Mouse (Mus musculus): Measurements from ENCODE around the gene Hyal2. TPM values are rescaled to one million over a fixed set of nuclear protein-coding genes. Genes with fewer than 3 reads are reported as not detected.
A peak's percentile ranks its signal among the peaks of the same experiment; 100 is the strongest.

The Hyal2 gene
- polyA plus RNA-seq, 1 experiment from 2014 or later: 53.9 TPM

- peaks cover 15% of the 10 kb centered on the region for H3K36me3 ChIP-seq (replicated peaks; ENCODE audit: insufficient read depth, low read length)
- peaks cover 27% of the 10 kb centered on the region for H3K4me1 ChIP-seq (ENCODE audit: insufficient read depth)
- under 1% methylated on average over 48 of the region's 48 CpGs for WGBS (ENCODE audit: insufficient replicate concordance)
- H3K27me3 ChIP-seq (ENCODE audit: insufficient read depth, low read length): 0 out of 2 replicates have a peak, but pooled peaks cover 3% of the 10 kb centered on the region
- peak within 1 kb of the TSS; percentile 97 for H3K4me2 ChIP-seq (ENCODE audit: low read depth, low read length)
- peak within 1 kb of the TSS; percentile 70 for H3K4me3 ChIP-seq (ENCODE audit: low read depth, low read length)
- peak within 1 kb of the TSS; percentile 79 for H3K27ac ChIP-seq (ENCODE audit: low read depth)
- H3K9ac ChIP-seq (replicated peaks): peak within 1 kb of the TSS; percentile 91
- ATAC-seq (peak; percentile 97), DNase-seq (peak; percentile 91)
- no peaks in the 10 kb centered on the region for H3K9me3 ChIP-seq (ENCODE audit: low read length)
- TF ChIP-seq EP300 (IDR thresholded peaks at IDR 0.05; ENCODE audit: low read depth) (no peak), CTCF (IDR thresholded peaks at IDR 0.05; ENCODE audit: low read depth) (peak; percentile 48; the same call in 1 of the 2 replicates)
Observed at GRCm38 (mm10) chr9:107533791-107534407, 33.8 kb upstream of the Hyal2 start, which contains the start of gene Tmem115. TSS of gene Tmem115 (plus strand) at chr9:107533945.

GRCm38 (mm10) chr9:107534408-107535202 lies 33.1 kb upstream of the Hyal2 start:
- H3K9ac ChIP-seq (replicated peaks): peak overlapping the region; percentile 91
- H3K27me3 ChIP-seq (ENCODE audit: insufficient read depth, low read length): no peaks in the 10 kb centered on the region
- TF ChIP-seq EP300 (IDR thresholded peaks at IDR 0.05; ENCODE audit: low read depth): no peak
- no peak for TF ChIP-seq CTCF (IDR thresholded peaks at IDR 0.05; ENCODE audit: low read depth)
- H3K4me3 ChIP-seq (ENCODE audit: low read depth, low read length): peak overlapping the region; percentile 70
- DNase-seq (peak; percentile 59), ATAC-seq (peak; percentile 12; the same call in 1 of the 2 replicates)
- peaks cover 27% of the 10 kb centered on the region for H3K4me1 ChIP-seq (ENCODE audit: insufficient read depth)
- H3K36me3 ChIP-seq (replicated peaks; ENCODE audit: insufficient read depth, low read length): peaks cover 21% of the 10 kb centered on the region
- no peaks in the 10 kb centered on the region for H3K9me3 ChIP-seq (ENCODE audit: low read length)
- peak overlapping the region; percentile 79 for H3K27ac ChIP-seq (ENCODE audit: low read depth)
- WGBS (ENCODE audit: insufficient replicate concordance): 0% methylated on average over 40 of the region's 40 CpGs
- peak overlapping the region; percentile 97 for H3K4me2 ChIP-seq (ENCODE audit: low read depth, low read length)

- no peak overlapping the region for H3K4me2 ChIP-seq (ENCODE audit: low read depth, low read length)
- 91% methylated on average over 7 of the region's 7 CpGs for WGBS (ENCODE audit: insufficient replicate concordance)
- peaks cover 45% of the 10 kb centered on the region for H3K4me1 ChIP-seq (ENCODE audit: insufficient read depth)
- H3K27me3 ChIP-seq (ENCODE audit: insufficient read depth, low read length): no peaks in the 10 kb centered on the region
- H3K9me3 ChIP-seq (ENCODE audit: low read length): no peaks in the 10 kb centered on the region
- peaks cover 27% of the 10 kb centered on the region for H3K36me3 ChIP-seq (replicated peaks; ENCODE audit: insufficient read depth, low read length)
- ATAC-seq: no peak
- no peak overlapping the region for H3K4me3 ChIP-seq (ENCODE audit: low read depth, low read length)
- no peak overlapping the region for H3K9ac ChIP-seq (replicated peaks)
- no peak overlapping the region for H3K27ac ChIP-seq (ENCODE audit: low read depth)
- no peak for TF ChIP-seq EP300 (IDR thresholded peaks at IDR 0.05; ENCODE audit: low read depth)
- no peak for DNase-seq
Observed at GRCm38 (mm10) chr9:107538231-107538630, 29.5 kb upstream of the Hyal2 start.

- 83% methylated on average over 3 of the region's 3 CpGs for WGBS (ENCODE audit: insufficient replicate concordance)
- ATAC-seq (no peak), DNase-seq (no peak)
- H3K9me3 ChIP-seq (ENCODE audit: low read length): no peaks in the 10 kb centered on the region
- no peak overlapping the region for H3K4me2 ChIP-seq (ENCODE audit: low read depth, low read length)
- H3K27me3 ChIP-seq (ENCODE audit: insufficient read depth, low read length): no peaks in the 10 kb centered on the region
- H3K27ac ChIP-seq (ENCODE audit: low read depth): no peak overlapping the region
- no peak overlapping the region for H3K4me3 ChIP-seq (ENCODE audit: low read depth, low read length)
- H3K9ac ChIP-seq (replicated peaks): no peak overlapping the region
- TF ChIP-seq EP300 (IDR thresholded peaks at IDR 0.05; ENCODE audit: low read depth): no peak
- TF ChIP-seq CTCF (IDR thresholded peaks at IDR 0.05; ENCODE audit: low read depth): no peak
- peaks cover 41% of the 10 kb centered on the region for H3K4me1 ChIP-seq (ENCODE audit: insufficient read depth)
- peaks cover 27% of the 10 kb centered on the region for H3K36me3 ChIP-seq (replicated peaks; ENCODE audit: insufficient read depth, low read length)
Observed at GRCm38 (mm10) chr9:107538711-107539110, 29.0 kb upstream of the Hyal2 start.

- TF ChIP-seq EP300 (IDR thresholded peaks at IDR 0.05; ENCODE audit: low read depth): no peak
- no peak for TF ChIP-seq CTCF (IDR thresholded peaks at IDR 0.05; ENCODE audit: low read depth)
- Histone ChIP-seq H3K36me3 (replicated peaks; ENCODE audit: insufficient read depth, low read length) (peaks cover 27% of the 10 kb centered on the region), H3K9ac (replicated peaks) (no peak overlapping the region), H3K27ac (ENCODE audit: low read depth) (no peak overlapping the region), H3K27me3 (ENCODE audit: insufficient read depth, low read length) (no peaks in the 10 kb centered on the region), H3K9me3 (ENCODE audit: low read length) (no peaks in the 10 kb centered on the region), H3K4me1 (ENCODE audit: insufficient read depth) (peaks cover 38% of the 10 kb centered on the region), H3K4me3 (ENCODE audit: low read depth, low read length) (no peak overlapping the region), H3K4me2 (ENCODE audit: low read depth, low read length) (no peak overlapping the region)
- DNase-seq (no peak), ATAC-seq (no peak)
- 92% methylated on average over 8 of the region's 8 CpGs for WGBS (ENCODE audit: insufficient replicate concordance)
Observed at GRCm38 (mm10) chr9:107539940-107540339, 27.8 kb upstream of the Hyal2 start.

GRCm38 (mm10) chr9:107540420-107540819 lies 27.3 kb upstream of the Hyal2 start:
- no peak for ATAC-seq
- Histone ChIP-seq H3K9ac (replicated peaks) (no peak overlapping the region), H3K4me3 (ENCODE audit: low read depth, low read length) (no peak overlapping the region), H3K4me1 (ENCODE audit: insufficient read depth) (peaks cover 33% of the 10 kb centered on the region), H3K27ac (ENCODE audit: low read depth) (no peak overlapping the region), H3K36me3 (replicated peaks; ENCODE audit: insufficient read depth, low read length) (peaks cover 30% of the 10 kb centered on the region), H3K9me3 (ENCODE audit: low read length) (no peaks in the 10 kb centered on the region), H3K27me3 (ENCODE audit: insufficient read depth, low read length) (no peaks in the 10 kb centered on the region), H3K4me2 (ENCODE audit: low read depth, low read length) (no peak overlapping the region)
- TF ChIP-seq EP300 (IDR thresholded peaks at IDR 0.05; ENCODE audit: low read depth) (no peak), CTCF (IDR thresholded peaks at IDR 0.05; ENCODE audit: low read depth) (0 out of 2 replicates have a peak, but pooled peaks have one; percentile 4)
- WGBS (ENCODE audit: insufficient replicate concordance): 66% methylated on average over 4 of the region's 4 CpGs
- no peak for DNase-seq

All from liver, postnatal 0 days (tissue).